Mouse (Mus musculus) kidney, postnatal 4 days (tissue): ENCODE results near the gene Lsm3.

Experiments used
- DNase-seq, 2 experiments: peaks; one replicate each; pipeline ENCODE4 v3.0.0; 2021; ENCODE audit warnings: mixed read lengths in 2 of 2

Lsm3 gene

GRCm38 (mm10) chr6:91560186-91560585 lies 44.5 kb downstream of the Lsm3 start:
- DNase-seq, result peak in 1 of 2 experiments; percentile 23

GRCm38 (mm10) chr6:91563031-91563430 lies 47.3 kb downstream of the Lsm3 start:
- DNase-seq, result no peak

- DNase-seq, result peak in 1 of 2 experiments; percentile 27
These were observed 50.7 kb downstream of the Lsm3 start for GRCm38 (mm10) chr6:91566407-91566806.
